ENCODE assay signal across 10 mouse cellular contexts in the genomic region with DNA sequence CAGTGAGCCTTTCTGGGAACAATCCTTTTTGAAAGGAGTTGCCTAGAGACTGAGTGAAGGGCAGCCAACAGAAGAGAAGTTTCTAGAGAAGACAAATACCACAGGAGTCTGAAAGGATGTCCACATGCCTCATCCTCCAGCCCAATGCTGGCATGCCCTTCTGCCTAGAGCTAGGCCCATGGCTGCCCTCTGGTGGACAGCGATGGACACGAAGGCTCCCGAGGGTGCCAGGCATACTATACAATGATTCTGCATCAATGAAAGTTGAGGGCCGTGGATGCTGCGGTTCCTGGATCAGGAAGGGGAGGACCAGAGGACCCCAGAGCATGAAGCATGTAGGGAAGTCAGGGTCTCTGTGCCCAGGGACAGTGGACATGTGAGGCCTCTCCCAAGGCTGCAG. TPM values are rescaled to one million over a fixed set of nuclear protein-coding genes. Genes with fewer than 3 reads are reported as not detected.
DNase-seq lines count a peak whose midpoint lies in the region; ATAC-seq and TF ChIP-seq lines count a peak whose summit lies in the region.
"Had no signal": no experiment of that assay in that cellular context is flagged by ENCODE, and none has a peak within 500 bp of the region (broad histone marks: within the 10 kb centered on the region; RNA-seq: fewer than 3 reads in every experiment).

No protein-coding gene starts in this region.

- no peak overlapping the region for H3K27ac ChIP-seq in liver, embryonic 12.5 days
- no peak overlapping the region for H3K27ac ChIP-seq in hindbrain, postnatal 0 days
- H3K27ac ChIP-seq in lung, embryonic 14.5 days (ENCODE audit: low read depth): no peak overlapping the region
- no peak overlapping the region for H3K27ac ChIP-seq in spleen, adult 2 months (ENCODE audit: insufficient read depth, low read length)
- H3K27ac ChIP-seq: midbrain, embryonic 12.5 days had no signal

- H3K4me1 ChIP-seq in liver, embryonic 12.5 days: no peaks in the 10 kb centered on the region
- H3K4me1 ChIP-seq in hindbrain, postnatal 0 days (ENCODE audit: insufficient read depth, low read length): no peaks in the 10 kb centered on the region
- H3K4me1 ChIP-seq in lung, embryonic 14.5 days (ENCODE audit: insufficient read depth): no peaks in the 10 kb centered on the region
- H3K4me1 ChIP-seq in spleen, adult 2 months (ENCODE audit: control insufficient read depth, insufficient read depth, insufficient read length): no peaks in the 10 kb centered on the region
- H3K4me1 ChIP-seq: midbrain, embryonic 12.5 days had no signal

- 25% methylated on average over 5 of the region's 5 CpGs for WGBS in liver, embryonic 12.5 days (ENCODE audit: insufficient replicate concordance)
- 45% methylated on average over 5 of the region's 5 CpGs for WGBS in hindbrain, postnatal 0 days
- 33% methylated on average over 5 of the region's 5 CpGs for WGBS in lung, embryonic 14.5 days
- 41% methylated on average over 5 of the region's 5 CpGs for WGBS in spleen, adult 2 months

- no peak for TF ChIP-seq POLR2A in spleen, adult 2 months (IDR thresholded peaks at IDR 0.05; ENCODE audit: low read depth, low read length)

- H3K9ac ChIP-seq in liver, embryonic 12.5 days: no peak overlapping the region
- H3K9ac ChIP-seq in hindbrain, postnatal 0 days (replicated peaks; ENCODE audit: low read length): no peak overlapping the region
- H3K9ac ChIP-seq in lung, embryonic 14.5 days: no peak overlapping the region
- H3K9ac ChIP-seq: midbrain, embryonic 12.5 days had no signal

- H3K4me2 ChIP-seq in liver, embryonic 12.5 days: no peak overlapping the region
- H3K4me2 ChIP-seq in hindbrain, postnatal 0 days (ENCODE audit: low read depth, low read length): no peak overlapping the region
- H3K4me2 ChIP-seq in lung, embryonic 14.5 days: no peak overlapping the region
- H3K4me2 ChIP-seq: midbrain, embryonic 12.5 days had no signal

- TF ChIP-seq CTCF in hindbrain, postnatal 0 days (IDR thresholded peaks at IDR 0.05; ENCODE audit: low read depth): peak; percentile 75
- peak; percentile 79 for TF ChIP-seq CTCF in lung, embryonic 14.5 days (IDR thresholded peaks at IDR 0.05; ENCODE audit: low read depth)
- TF ChIP-seq CTCF in spleen, adult 2 months (IDR thresholded peaks at IDR 0.05; ENCODE audit: extremely low read depth, insufficient read depth, insufficient read length, insufficient replicate concordance): peak; percentile 48; the same call in 1 of the 2 replicates

- H3K9me3 ChIP-seq in liver, embryonic 12.5 days (replicated peaks): no peaks in the 10 kb centered on the region
- no peaks in the 10 kb centered on the region for H3K9me3 ChIP-seq in hindbrain, postnatal 0 days (ENCODE audit: low read length)
- no peaks in the 10 kb centered on the region for H3K9me3 ChIP-seq in lung, embryonic 14.5 days (ENCODE audit: low read depth, low read length)
- H3K9me3 ChIP-seq: midbrain, embryonic 12.5 days had no signal

- no peak for ATAC-seq in liver, embryonic 12.5 days
- no peak for ATAC-seq in hindbrain, postnatal 0 days
- ATAC-seq in lung, embryonic 14.5 days (ENCODE audit: insufficient read depth): 0 out of 2 replicates have a peak, but pooled peaks have one; percentile 43

- DNase-seq in liver (peak; percentile 71), MN1 (ENCODE audit: low spot score) (peak; percentile 66)
- peak; percentile 24 to 66 for DNase-seq in cerebellum, postnatal 25 days
- peak; percentile 68 for DNase-seq in hindbrain, postnatal 0 days (ENCODE audit: low spot score)
- peak; percentile 73 for DNase-seq in lung, embryonic 14.5 days
- peak in 1 of 2 experiments; percentile 46 for DNase-seq in spleen, adult 2 months (ENCODE audit: low read depth in 1 of 2, low spot score in 2 of 2)
- DNase-seq in frontal cortex, postnatal 14 days (ENCODE audit: low spot score in 2 of 2): no peak

- no peaks in the 10 kb centered on the region for H3K36me3 ChIP-seq in liver, embryonic 12.5 days
- no peaks in the 10 kb centered on the region for H3K36me3 ChIP-seq in hindbrain, postnatal 0 days (ENCODE audit: insufficient read depth, low read length)
- H3K36me3 ChIP-seq in lung, embryonic 14.5 days (ENCODE audit: insufficient read depth): no peaks in the 10 kb centered on the region
- H3K36me3 ChIP-seq in spleen, adult 2 months (ENCODE audit: control insufficient read depth, insufficient read depth, low read length): no peaks in the 10 kb centered on the region
- H3K36me3 ChIP-seq: midbrain, embryonic 12.5 days had no signal

- H3K27me3 ChIP-seq in liver, embryonic 12.5 days (replicated peaks): no peaks in the 10 kb centered on the region; the same call in 1 of the 2 replicates
- no peaks in the 10 kb centered on the region for H3K27me3 ChIP-seq in hindbrain, postnatal 0 days (ENCODE audit: insufficient read depth, low read length)
- H3K27me3 ChIP-seq in lung, embryonic 14.5 days (ENCODE audit: insufficient read depth, low read length): no peaks in the 10 kb centered on the region
- H3K27me3 ChIP-seq in spleen, adult 2 months (ENCODE audit: control insufficient read depth, insufficient read depth, low read length): no peaks in the 10 kb centered on the region
- H3K27me3 ChIP-seq: midbrain, embryonic 12.5 days had no signal

- no peak overlapping the region for H3K4me3 ChIP-seq in liver, embryonic 12.5 days
- no peak overlapping the region for H3K4me3 ChIP-seq in hindbrain, postnatal 0 days (ENCODE audit: low read length)
- no peak overlapping the region for H3K4me3 ChIP-seq in lung, embryonic 14.5 days (ENCODE audit: low read depth, low read length)
- H3K4me3 ChIP-seq in spleen, adult 2 months (ENCODE audit: extremely low read depth, insufficient read depth, insufficient read length): no peak overlapping the region
- H3K4me3 ChIP-seq: midbrain, embryonic 12.5 days had no signal

RNA-seq across cellular contexts. Expression of a gene that starts 9.3 kb away (rescaled TPM):
- polyA plus RNA-seq in liver, embryonic 12.5 days (2016; fragmentation: Nextera tagmentation; extraction: Ambion mirVana): 0.32 and 0.45 TPM in 2 replicates
- 0.37 TPM in 1 of 2 replicates, not detected in the other for total RNA-seq in hindbrain, postnatal 0 days (2014; rRNA removed)
- 0.90 and 1.3 TPM in 2 replicates for polyA plus RNA-seq in hindbrain, postnatal 0 days (2015; fragmentation: Nextera tagmentation; extraction: Ambion mirVana)
- polyA plus RNA-seq in lung, embryonic 14.5 days (2014; fragmentation: Nextera tagmentation; extraction: Ambion mirVana): 1.0 and 1.4 TPM in 2 replicates
- 0.18 and 0.32 TPM in 2 replicates for polyA plus RNA-seq in spleen, adult 2 months (2012; rRNA removed)

RNA-seq across cellular contexts. Expression of a gene that starts 9.6 kb away (rescaled TPM):
- not detected in 2 replicates for polyA plus RNA-seq in liver, embryonic 12.5 days (2016; fragmentation: Nextera tagmentation; extraction: Ambion mirVana)
- total RNA-seq in hindbrain, postnatal 0 days (2014; rRNA removed): not detected in 2 replicates
- 0.25 and 0.48 TPM in 2 replicates for polyA plus RNA-seq in hindbrain, postnatal 0 days (2015; fragmentation: Nextera tagmentation; extraction: Ambion mirVana)
- polyA plus RNA-seq in lung, embryonic 14.5 days (2014; fragmentation: Nextera tagmentation; extraction: Ambion mirVana): not detected in 2 replicates
- polyA plus RNA-seq in spleen, adult 2 months (2012; rRNA removed): 0.14 TPM in 1 of 2 replicates, not detected in the other
- polyA plus RNA-seq: midbrain, embryonic 12.5 days had no signal

RNA-seq across cellular contexts. Expression of a gene that starts 14.6 kb away (rescaled TPM):
- polyA plus RNA-seq in liver, embryonic 12.5 days (2016; fragmentation: Nextera tagmentation; extraction: Ambion mirVana): not detected in 2 replicates
- total RNA-seq in hindbrain, postnatal 0 days (2014; rRNA removed): not detected in 2 replicates
- not detected in 2 replicates for polyA plus RNA-seq in hindbrain, postnatal 0 days (2015; fragmentation: Nextera tagmentation; extraction: Ambion mirVana)
- polyA plus RNA-seq in lung, embryonic 14.5 days (2014; fragmentation: Nextera tagmentation; extraction: Ambion mirVana): not detected in 2 replicates
- not detected in 2 replicates for polyA plus RNA-seq in spleen, adult 2 months (2012; rRNA removed)
- polyA plus RNA-seq: frontal cortex, adult 2 months; midbrain, embryonic 12.5 days had no signal

RNA-seq across cellular contexts. Expression of a gene that starts 17.4 kb away (rescaled TPM):
- polyA plus RNA-seq in liver, embryonic 12.5 days (2016; fragmentation: Nextera tagmentation; extraction: Ambion mirVana): not detected in 2 replicates
- not detected in 2 replicates for total RNA-seq in hindbrain, postnatal 0 days (2014; rRNA removed)
- not detected in 2 replicates for polyA plus RNA-seq in hindbrain, postnatal 0 days (2015; fragmentation: Nextera tagmentation; extraction: Ambion mirVana)
- not detected in 2 replicates for polyA plus RNA-seq in lung, embryonic 14.5 days (2014; fragmentation: Nextera tagmentation; extraction: Ambion mirVana)
- 0.08 and 0.09 TPM in 2 replicates for polyA plus RNA-seq in spleen, adult 2 months (2012; rRNA removed)

RNA-seq across cellular contexts. Expression of a gene that starts 24.4 kb away (rescaled TPM):
- 588 and 602 TPM in 2 replicates for polyA plus RNA-seq in liver, embryonic 12.5 days (2016; fragmentation: Nextera tagmentation; extraction: Ambion mirVana)
- total RNA-seq in hindbrain, postnatal 0 days (2014; rRNA removed): 755 and 1,410 TPM in 2 replicates
- polyA plus RNA-seq in hindbrain, postnatal 0 days (2015; fragmentation: Nextera tagmentation; extraction: Ambion mirVana): 1,482 and 1,504 TPM in 2 replicates
- 1,057 and 1,075 TPM in 2 replicates for polyA plus RNA-seq in lung, embryonic 14.5 days (2014; fragmentation: Nextera tagmentation; extraction: Ambion mirVana)
- polyA plus RNA-seq in spleen, adult 2 months (2012; rRNA removed): 237 and 329 TPM in 2 replicates

Comparison
In these comparisons a context has a peak if more than half of its experiments do, and no peak if none do; other contexts are left out.
1. DNase-seq: peak in liver (single experiment), MN1 (single experiment), cerebellum, postnatal 25 days (2 of 2), hindbrain, postnatal 0 days (single experiment) and lung, embryonic 14.5 days (single experiment); none in frontal cortex, postnatal 14 days (0 of 2).
2. Peak in every context shown above with its lines, with median percentiles within 50 percentile points of each other: CTCF ChIP-seq.